Mouse (Mus musculus) heart, postnatal 0 days (tissue): ENCODE data around the gene Thrb.

Experiments used
- CTCF ChIP-seq: IDR thresholded peaks from 2 replicates; pipeline ENCODE4 v1.5.1; 2016; ENCODE audit warnings: antibody characterized with exemption, control low read depth, low read depth
- EP300 ChIP-seq: IDR thresholded peaks from 2 replicates; pipeline ENCODE4 v1.6.1; 2016; ENCODE audit warnings: antibody characterized with exemption, low read depth

GRCm38 (mm10) chr14:17655084-17655483 lies 5.0 kb upstream of the Thrb start:
- TF ChIP-seq CTCF (no peak), EP300 (no peak)
